Mouse (Mus musculus): ENCODE data around the gene Calr.
A peak's percentile ranks its signal among the peaks of the same experiment; 100 is the strongest.

Gene Calr

DNA sequence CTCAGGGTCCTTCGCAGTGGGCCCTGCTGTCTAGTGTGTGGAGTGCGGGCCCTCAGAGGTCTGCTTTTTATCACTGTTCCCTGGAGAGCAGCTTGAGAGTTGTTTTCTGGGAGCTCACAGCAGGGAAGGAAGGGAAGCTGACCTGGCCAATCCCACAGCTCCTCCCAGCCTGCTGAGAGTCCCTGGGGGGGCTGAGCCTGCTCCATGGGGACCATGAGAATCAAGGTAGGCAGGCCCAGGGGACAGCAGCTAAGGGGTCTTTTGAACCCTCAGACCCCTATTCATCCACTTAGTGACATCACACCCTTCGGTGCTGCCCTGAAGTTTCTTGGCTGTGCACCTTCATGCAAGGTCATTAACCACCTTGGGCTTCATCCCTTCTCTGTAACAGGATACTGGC is 24.0 kb downstream of the Calr start, which contains the start of gene Dand5:
Gene Dand5 (minus strand): TSS at position 101 of the 400 bp plus-strand sequence.
- DNase-seq (ENCODE audit: inconsistent age in 2 of 2, low spot score in 1 of 2) = no peak

DNA sequence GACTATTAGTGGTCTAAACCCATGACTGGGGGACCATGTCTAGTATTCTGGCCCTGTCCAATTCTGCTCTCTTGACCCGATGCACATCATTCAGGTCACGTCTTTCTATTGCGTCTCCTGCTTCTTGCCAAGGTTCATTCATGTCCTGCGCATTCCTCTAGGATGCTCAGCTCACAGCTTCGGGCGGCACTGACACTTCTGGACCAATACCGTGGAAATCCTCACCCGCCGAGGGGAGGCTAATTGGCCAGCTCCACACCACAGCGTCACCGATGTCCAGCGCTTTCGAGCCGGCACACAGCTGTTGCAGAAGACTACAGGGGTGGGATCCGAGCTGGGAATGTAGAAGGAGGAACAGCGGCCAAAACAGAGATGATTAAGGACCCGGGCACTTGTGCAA is 30.6 kb downstream of the Calr start:
- DNase-seq (ENCODE audit: inconsistent age in 2 of 2, low spot score in 1 of 2) = peak in 1 of 2 experiments; percentile 33

DNA sequence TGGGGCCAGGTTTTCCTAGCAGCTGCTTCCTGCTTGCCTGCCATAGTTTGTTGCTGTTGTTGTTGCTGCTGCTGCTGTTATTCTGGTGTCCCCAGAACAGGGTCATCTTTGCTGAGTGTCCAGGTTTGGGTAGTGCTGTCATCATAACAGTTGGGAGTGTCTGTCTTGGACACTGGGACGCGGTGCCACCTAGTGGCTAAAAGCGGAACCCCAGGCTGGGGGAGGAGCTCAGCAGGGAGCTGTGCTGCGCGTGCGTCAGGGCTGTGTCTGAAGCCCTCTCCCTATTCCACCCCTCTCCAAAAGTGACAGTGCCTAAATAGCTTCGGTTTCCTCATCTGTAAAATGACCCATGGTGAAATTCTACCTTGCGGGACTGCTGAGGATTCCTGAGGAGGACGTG is 31.2 kb downstream of the Calr start:
- peak; percentile 92 to 98 for DNase-seq (ENCODE audit: inconsistent age in 2 of 2, low spot score in 1 of 2)

DNA sequence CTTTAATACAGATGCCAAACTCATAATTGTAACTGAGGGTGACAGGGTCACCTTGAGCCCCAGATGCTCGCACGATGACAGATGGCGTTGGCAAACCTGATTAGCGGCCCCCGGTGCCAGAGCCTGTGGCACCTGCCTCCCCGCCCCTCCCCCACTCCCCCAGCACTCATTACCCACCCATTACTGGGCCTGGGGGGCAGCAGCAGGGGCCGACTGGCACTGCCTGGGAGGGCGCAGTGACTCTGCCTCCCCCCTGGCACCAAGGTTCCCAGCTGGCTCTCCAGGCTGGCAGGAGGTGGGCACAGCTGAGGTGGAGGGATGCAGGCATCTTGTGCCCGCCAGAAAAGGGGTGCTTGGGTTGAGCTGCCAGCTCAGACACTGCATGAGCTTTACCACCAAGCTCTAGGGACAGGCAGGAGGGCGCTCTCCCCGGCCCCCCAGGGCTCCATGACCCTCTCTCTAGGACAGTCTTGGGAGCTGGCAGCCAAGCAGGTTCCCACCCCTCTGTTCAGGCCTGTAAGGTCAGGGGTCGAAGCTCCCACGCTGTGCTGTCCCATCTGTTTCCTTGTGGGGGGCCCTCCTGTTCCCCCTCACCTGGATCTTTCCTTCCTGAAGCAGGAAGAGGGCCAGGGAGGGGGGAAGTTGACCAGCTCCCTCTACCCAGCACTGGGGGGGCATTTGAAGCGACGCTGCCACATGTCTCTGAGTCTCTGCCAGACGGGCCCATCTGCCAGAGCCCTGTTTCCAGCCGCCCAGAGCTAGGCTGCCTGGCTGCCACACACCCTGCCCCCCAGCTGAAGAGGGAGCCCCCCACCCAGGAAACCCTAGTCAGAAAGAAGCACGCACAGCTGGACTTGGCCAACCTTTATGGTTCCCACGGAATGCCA is 31.9 kb downstream of the Calr start:
- DNase-seq (ENCODE audit: inconsistent age in 2 of 2, low spot score in 1 of 2) = peak in 1 of 2 experiments; percentile 51

DNA sequence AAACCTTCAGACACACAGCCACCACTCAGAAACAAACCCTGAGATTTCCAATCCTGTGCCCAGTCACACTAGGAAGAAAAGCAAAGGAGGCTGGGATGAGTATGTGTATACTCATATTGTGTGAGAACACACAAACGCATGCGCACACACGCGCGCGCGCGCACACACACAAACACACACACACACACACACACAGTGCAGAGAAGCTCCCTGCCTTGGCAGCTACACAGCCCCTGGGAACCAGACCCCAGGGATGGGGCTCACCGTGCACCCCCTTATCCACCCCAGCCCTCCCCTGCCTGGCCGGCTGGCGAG is 32.5 kb downstream of the Calr start:
- no peak for DNase-seq (ENCODE audit: inconsistent age in 2 of 2, low spot score in 1 of 2)

DNA sequence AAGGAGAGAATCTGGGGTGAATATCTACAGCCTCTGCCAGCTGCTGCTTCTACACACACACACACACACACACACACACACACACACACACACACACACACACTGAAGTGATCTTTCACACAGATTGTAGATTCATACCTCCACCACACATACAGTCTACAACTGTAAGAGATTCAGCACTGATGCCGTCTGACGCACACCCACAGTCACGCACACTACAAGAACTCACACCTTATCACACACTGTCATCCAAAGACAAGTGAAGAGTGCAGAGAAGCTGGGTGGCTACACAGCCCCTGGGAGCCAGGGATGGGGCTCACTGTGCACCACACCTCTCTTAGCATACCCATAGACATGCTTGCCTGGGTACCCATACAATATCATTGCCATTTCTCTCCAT is 32.9 kb downstream of the Calr start:
- DNase-seq (ENCODE audit: inconsistent age in 2 of 2, low spot score in 1 of 2) = no peak

DNA sequence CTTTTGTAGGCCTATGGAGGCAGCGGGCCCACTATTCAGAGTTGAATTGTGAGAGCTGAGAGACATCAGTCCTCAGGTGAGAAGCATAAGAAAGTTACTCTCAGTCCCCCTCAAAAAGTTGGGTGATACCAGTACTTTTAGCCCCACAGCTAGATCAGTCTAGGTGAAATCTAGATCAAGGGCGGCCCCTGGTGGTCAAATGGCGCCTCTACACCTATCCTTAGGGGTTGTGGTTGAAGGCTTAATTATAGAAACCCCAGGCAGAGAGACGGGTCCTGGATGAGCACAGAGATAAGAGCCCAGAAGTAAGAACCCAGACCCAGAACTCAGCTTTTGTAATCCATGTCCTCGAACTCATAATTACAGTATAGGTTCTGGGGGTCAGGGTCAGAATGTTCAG is 33.7 kb downstream of the Calr start:
- peak; percentile 78 to 94 for DNase-seq (ENCODE audit: inconsistent age in 2 of 2, low spot score in 1 of 2)

DNA sequence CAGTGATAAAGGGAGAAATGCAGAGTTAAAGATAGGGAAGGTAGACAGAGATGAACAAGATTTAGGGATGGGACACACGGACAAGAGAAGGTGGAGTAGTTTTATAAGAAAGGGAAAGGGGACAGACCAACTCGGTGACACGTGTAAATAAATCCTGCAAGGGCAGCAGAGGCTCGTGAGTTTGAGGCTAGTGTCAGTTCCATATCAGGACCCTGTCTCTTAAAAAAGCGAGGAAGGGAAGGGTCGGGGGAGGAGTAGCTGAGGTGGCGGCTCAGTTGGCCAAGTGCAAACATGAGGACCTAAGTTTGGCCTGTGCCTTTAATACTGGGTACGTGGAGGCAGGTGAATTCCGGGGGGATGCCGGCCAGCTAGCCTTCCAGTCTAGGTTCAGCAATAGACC is 35.4 kb downstream of the Calr start:
- DNase-seq (ENCODE audit: inconsistent age in 2 of 2, low spot score in 1 of 2) = no peak

DNA sequence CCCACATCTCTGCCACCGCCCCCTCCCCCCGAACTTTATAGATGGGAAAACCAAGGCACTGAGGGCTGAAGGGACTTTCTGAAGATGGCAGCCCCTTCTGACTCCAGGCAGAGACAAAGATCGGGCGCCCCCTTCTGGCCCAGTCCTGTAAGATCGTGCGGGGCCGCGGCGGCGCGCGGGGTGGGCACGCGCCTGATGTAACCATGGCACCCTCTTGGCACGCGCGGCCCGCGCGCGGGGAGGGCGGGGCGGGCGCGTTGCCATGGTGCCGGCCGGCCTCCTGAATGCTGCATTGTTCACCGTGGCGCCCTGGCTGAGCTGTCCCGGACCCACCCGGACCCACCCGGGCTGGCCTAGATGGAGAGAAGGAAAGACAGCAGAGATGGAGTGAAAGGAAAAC is 35.8 kb downstream of the Calr start:
- DNase-seq (ENCODE audit: inconsistent age in 2 of 2, low spot score in 1 of 2) = peak; percentile 93 to 98

DNA sequence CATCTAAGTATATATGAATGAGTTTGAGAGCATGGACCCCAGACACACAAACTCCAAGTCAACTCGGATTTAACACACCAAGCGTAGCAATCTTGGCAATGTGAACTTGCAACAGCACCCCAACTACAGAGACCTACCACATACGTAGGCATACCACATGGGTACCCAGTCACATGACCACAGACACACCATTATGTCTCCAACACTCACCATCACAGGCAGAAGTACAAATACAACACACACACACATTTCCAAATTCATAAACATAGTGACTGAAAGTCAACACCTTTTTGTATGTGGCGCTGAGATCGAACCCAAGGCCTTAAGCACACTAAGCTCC is 36.8 kb downstream of the Calr start:
- no peak for DNase-seq (ENCODE audit: inconsistent age in 2 of 2, low spot score in 1 of 2)

DNA sequence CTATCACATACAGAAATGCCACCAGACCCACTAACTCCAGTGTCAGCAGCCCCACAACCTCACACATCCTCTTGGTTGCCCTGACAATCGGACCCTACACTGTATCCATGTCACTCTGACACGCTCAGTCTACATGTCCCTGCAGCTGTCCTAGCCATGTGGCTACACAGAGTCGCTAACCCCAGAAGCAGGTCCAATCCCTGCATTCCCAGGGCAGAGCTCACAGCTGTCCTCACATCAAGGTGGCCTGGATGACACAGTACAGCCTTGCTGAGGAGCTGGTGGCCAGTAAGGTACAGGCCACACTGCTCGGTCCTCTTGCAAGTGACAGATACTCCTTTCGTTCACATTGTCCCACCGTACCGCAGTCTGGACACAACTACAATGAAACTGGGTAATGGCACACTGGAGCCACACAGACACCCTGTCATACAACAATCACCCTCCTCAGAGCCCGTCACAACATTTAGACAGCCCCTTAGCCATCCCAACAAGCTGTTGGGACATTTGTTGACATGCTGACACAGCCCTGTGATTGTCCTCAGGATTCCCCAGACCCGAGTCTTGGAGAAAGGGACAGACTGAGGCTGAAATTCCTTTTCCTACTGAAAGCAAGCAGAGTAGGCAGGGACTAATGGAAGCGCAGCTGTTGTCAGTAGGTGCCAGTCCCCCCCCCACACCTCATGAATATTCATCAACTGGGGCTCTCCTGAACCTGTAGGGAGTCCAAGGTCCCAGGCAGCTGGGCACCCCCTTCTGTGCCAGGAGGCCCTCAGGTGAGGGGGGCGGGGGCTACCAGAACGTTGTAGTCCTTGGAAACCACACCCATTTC is 37.4 kb downstream of the Calr start:
- DNase-seq (ENCODE audit: inconsistent age in 2 of 2, low spot score in 1 of 2) = no peak

DNA sequence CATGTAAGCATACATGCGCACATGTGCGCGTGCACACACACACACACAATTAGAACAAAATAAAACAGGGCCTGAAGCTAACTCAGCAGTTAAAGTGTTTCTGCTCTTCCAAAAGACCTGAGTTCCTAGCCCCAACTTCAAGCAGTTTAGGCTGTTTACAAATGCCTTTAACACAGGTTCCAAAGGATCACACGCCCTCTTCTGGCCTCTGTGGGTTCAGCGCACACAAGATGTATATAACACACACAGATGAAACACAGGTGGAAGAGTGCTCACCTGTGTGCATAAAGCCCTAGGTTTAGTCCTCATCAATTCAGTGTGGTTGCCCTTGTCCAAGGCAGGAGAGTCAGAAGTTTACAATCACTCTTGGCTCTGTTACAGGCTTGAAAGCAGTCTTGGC is 40.7 kb downstream of the Calr start:
- no peak for DNase-seq (ENCODE audit: inconsistent age in 2 of 2, low spot score in 1 of 2)

DNA sequence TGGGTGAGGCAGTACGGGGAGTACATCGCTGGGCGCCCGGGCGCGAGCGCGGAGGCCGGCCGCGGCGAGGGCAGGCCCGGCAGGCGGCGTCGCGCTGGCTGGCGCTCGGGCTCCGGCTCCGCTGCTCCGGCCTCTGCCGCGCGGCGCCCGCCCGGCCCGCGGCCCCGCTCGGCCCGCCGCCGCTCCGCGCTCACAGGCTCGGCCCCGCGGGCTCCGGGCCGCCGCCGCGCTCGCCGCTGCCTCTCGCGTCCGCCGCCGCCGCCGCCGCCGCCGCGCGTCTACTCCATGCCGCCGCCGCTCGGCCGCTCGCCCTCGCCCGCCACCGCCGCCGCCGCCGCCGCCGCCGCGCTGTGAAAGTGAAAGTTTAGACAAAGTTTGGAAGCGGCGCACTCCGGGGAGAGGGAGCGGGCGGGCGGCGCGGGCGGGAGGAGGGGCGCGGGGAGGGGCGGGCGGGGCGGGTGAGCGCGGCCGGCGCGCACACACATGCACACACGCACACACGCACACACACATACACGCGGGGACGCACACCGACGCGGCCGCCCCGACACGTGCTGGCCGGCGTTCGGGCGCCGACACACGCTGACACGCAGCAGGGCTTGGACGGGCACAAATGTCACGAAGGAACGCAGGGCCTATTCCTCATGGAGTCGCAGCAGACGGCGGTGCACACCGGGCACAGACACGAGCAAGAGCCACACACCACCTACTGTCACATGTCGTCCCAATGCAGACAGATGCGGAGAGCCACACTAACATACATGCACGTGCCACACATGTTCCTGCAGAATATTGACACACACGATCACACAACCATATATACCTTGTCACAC is 46.5 kb downstream of the Calr start, which contains the start of gene Nfix:
Gene Nfix (minus strand): TSS at position 346 of the 833 bp plus-strand sequence.
- DNase-seq (ENCODE audit: inconsistent age in 2 of 2, low spot score in 1 of 2) = peak; percentile 73 to 90

DNA sequence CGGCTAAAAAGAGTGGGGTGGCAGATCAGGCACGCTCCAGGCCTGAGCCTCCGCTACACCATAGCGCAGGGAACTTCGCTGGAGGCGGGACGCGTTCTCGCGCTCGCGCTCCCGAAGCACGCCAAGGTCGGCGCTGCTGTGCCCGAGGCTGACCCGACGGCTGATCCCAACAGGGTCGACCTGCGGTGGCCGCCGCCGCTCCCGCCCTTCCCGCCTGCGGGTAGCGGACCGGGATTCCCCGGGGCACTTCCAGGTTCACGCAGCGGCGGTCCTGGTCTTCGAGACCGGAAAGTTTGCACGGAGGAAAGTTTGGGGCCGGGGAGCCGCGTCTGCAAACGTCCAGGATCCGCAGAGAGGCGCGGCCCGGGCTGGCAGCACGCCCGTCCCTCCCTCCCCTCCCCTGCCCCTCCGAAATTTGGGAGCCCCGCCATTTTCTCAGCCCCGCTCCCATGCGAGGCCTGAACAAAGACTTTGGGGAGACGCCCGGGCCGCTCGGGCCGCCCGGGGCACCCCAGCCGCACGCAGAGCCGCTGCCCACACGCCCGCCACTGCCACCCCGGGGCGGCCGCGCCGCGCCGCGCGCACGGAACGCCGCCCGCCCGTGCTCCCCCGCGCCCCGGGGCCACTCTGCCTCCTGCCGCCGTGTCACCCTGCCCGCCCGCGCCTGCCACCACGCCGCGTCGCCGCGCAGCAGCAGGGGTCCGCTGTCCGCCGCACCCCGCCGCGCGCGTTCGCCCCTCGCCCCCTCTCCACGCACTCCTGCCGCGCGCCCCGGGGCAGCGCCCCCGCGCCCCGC is 47.4 kb downstream of the Calr start:
- DNase-seq (ENCODE audit: inconsistent age in 2 of 2, low spot score in 1 of 2) = peak; percentile 76 to 91

DNA sequence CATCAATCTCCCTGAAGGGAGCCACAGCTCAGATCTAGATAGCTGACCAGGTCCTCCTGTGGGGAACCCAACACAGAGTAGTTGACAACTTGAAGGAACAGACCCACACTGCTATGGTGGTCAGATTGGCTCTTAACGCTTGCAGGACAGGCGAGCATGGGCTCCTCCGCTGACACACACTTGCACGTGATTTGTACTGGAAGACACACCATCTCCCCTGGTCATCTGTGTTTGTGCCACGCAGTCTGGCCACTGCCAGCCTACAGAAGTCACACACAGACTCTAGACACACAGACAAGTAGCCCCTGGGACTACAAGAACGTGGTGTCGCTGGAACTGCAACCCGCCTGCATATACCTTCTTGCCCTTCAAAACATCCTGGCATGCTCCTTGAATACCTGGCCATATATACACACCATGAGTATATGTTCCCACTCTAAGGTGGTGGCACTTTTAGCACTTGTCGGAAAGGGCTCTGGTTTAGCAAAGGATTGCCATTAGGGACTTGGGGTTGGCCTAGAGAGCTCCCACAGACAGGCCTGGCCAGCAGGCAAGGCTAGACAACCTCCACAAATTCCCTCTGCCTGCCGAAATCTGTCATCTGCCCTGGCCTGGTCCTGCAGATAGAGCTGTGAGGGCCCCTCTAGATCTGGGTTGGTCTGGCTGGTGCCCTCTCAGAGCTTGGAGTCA is 48.1 kb downstream of the Calr start:
- no peak for DNase-seq (ENCODE audit: inconsistent age in 2 of 2, low spot score in 1 of 2)

DNA sequence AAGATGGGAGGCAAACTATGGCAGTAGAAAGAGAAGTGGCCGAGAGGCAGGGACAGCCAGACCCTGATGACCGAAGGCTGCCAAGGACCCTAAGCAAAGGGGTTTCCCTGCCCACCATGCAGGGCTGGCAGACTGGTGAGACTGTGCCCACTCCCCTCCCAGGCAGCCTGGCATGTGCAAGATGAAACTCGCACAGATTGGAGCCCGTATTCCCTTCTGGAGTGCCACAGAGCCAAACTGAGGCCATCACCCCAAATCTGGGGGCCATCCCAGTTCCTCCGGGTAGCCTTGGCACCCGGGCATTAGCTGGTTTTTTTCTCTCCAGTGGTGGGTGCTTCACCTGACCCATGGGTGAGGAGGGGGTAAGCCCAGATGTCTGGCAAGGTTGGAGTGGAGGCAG is 48.8 kb downstream of the Calr start:
- DNase-seq (ENCODE audit: inconsistent age in 2 of 2, low spot score in 1 of 2) = no peak

DNA sequence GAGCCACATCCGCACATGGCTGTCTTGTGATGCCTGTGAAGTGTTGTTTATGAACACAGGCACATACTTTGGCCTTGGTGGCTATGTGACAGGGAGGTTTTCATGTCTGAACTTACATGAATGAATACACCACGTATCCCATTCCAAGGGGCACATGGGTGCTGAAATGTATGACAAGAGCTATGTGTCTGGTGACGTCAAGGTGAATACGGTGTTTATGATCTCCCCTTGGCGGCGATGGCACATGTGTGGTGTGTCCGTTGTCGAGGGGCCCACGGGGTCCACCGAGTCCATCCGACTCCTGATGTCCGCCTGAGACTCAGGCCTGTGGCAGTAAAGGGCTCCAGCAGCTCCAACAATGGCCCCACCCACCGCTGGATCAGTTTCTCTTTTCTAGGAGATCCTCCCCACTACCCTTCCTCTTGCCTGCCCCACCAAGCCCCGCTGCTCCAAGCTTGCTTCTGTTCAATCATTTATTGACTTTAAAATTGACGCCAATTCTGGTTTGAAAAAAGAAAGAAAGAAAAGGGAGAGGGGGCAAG is 49.4 kb downstream of the Calr start:
- DNase-seq (ENCODE audit: inconsistent age in 2 of 2, low spot score in 1 of 2) = no peak

DNA sequence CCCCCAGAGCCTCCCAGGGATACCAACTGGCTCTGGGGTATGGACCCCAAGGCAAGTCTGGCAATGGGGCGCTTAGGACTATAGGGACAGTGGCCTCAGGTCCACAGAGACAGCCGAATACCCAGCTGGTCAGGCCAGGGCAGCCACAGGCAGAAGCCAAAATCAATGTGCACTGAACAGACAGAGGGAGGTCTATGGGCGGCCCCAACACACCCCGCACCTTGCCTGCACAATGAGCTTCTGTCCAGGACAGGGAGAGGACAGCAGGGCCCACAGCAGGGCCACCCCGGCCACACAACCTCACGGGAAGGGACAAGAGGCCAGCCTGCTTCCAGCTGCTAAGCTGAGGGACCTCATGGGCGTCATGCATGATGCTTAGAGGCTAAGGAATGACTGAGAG is 52.2 kb downstream of the Calr start:
- DNase-seq (ENCODE audit: inconsistent age in 2 of 2, low spot score in 1 of 2) = no peak

DNA sequence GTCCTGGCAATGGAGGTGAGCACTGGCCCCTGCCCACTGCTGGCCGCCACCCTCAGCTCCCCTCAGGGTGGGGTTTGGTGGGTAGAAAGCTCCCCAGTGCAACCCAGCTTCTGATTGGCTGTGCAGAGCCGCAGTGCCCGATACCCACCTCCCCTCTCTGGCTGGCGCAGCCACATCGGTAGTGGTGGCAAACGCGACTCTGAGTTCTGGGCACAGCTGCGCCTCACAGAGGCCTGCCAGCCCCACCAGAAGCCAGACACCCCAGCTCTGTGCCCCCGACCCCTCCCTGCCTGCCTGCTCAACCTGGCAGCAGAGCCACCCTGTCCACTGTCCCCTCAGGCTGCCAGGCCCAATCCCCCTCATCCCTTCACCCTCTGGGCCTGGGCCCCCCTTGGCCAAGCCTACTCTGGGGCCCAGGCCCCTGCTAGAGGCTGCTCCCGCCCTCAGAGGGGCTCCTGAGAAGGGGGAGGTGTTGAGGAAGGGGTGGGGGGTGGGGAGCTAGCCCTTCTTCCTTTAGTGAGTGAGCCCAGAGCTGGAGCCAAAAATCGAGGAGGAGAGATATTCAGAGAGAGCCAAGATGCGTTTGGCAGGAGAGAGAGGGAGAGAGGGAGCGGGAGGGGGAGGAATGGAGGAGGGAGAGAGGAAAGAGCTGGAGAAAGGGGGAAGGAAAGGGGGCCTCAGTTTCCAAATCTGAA is 52.8 kb downstream of the Calr start:
- no peak for DNase-seq (ENCODE audit: inconsistent age in 2 of 2, low spot score in 1 of 2)

All from adrenal gland, adult (tissue).